Mouse (Mus musculus) heart, embryonic 16.5 days (tissue): ENCODE data around the gene Sys1. TPM values are rescaled to one million over a fixed set of nuclear protein-coding genes. Genes with fewer than 3 reads are reported as not detected.

ENCODE experiments used
- ATAC-seq: fragments of 200-750 bp; cut with Nextera tagmentation; replicated peaks from 2 replicates; pipeline ENCODE4 v1.8.0; 2017; ENCODE audit warnings: moderate number of reproducible peaks; ENCODE audit not compliant: insufficient read depth, low FRiP score; ENCODE audit errors: extremely low read depth
- H3K27ac ChIP-seq: fragments of 300-500 bp; sonication (generic); 2 replicates; pipeline ENCODE4 v1.5.1; 2014; ENCODE audit warnings: mild to moderate bottlenecking, low read length, control low read depth, moderate library complexity
- H3K27me3 ChIP-seq: fragments of 300-500 bp; sonication (generic); 2 replicates; pipeline ENCODE4 v1.6.1; 2014; ENCODE audit warnings: low read length, mixed read lengths; ENCODE audit not compliant: control insufficient read depth, insufficient read depth
- H3K36me3 ChIP-seq: fragments of 300-500 bp; sonication (generic); 2 replicates; pipeline ENCODE4 v1.6.1; 2014; ENCODE audit not compliant: control insufficient read depth, insufficient read depth
- H3K4me1 ChIP-seq: fragments of 300-500 bp; sonication (generic); 2 replicates; pipeline ENCODE4 v1.6.1; 2014; ENCODE audit warnings: low read length, mixed read lengths; ENCODE audit not compliant: control insufficient read depth, insufficient read depth
- H3K4me2 ChIP-seq: fragments of 300-500 bp; sonication (generic); 2 replicates; pipeline ENCODE4 v1.6.1; 2014; ENCODE audit warnings: low read depth, mild to moderate bottlenecking, control low read depth, low read length
- H3K4me3 ChIP-seq: fragments of 300-500 bp; sonication (generic); 2 replicates; pipeline ENCODE4 v1.5.1; 2014; ENCODE audit warnings: mild to moderate bottlenecking, control low read depth, low read length
- H3K9ac ChIP-seq: fragments of 300-500 bp; sonication (generic); 2 replicates; pipeline ENCODE4 v1.6.1; 2014; ENCODE audit warnings: low read length, control low read depth
- H3K9me3 ChIP-seq: fragments of 300-500 bp; sonication (generic); replicated peaks from 2 replicates; pipeline ENCODE4 v1.6.1; 2016; ENCODE audit warnings: low read length; ENCODE audit not compliant: control insufficient read depth
- WGBS: fragments of 180-500 bp; shearing (Covaris S2); extraction: QIAGEN DNeasy Blood & Tissue Kit; methylation state at CpG from one replicate; pipeline ENCODE4 v1.1.7; 2014; 5-methylcytosine and 5-hydroxymethylcytosine counted together
- polyA plus RNA-seq: library from polyadenylated mRNA; unstranded; fragments of >200 nt; fragmentation: Nextera tagmentation; extraction: Ambion mirVana; gene quantifications from 2 replicates; pipeline ENCODE4 v1.2.1, GENCODE M21; 2015

Gene Sys1
- polyA plus RNA-seq, 1 experiment from 2014 or later: 33.4 TPM

DNA sequence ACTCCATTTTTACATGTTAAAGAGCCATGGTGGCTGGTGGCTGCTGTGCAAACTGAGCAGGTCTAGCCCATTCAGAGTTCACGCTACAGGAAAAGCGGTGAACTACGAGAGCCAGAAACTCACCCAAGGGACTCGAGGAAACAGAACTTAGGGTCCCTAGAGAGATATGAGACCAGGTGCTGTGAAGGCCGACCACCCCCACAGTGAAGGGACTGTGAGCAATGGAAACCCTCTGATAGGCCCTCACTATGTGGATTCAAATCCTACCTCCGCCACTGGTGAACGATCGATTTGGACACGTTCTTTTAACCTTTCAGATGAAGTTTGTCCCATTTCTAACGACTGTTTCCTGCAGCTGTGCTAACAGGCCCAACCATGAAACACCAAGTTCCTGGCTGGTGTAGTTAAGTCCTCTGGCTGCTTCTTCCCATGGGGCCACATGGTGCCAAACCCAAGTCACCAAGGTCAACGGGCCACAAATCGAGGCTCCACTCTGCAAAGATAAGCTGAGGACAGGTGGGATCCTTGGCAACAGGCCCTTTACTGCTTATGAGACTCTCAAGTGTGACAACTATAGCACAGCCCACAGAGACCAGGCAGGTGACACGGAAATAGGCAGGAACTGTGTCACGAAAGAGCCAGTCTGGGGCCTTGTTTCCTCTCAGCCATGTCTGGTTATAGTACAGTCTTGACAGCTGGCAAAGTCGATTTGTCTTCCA lies 33.9 kb upstream of the Sys1 start:
- H3K4me3 ChIP-seq: no peak overlapping the region
- H3K36me3 ChIP-seq: peaks cover 15% of the 10 kb centered on the region
- peaks cover 4% of the 10 kb centered on the region; the same call in 1 of the 2 replicates for H3K27me3 ChIP-seq
- no peaks in the 10 kb centered on the region for H3K9me3 ChIP-seq
- no peak overlapping the region for H3K4me2 ChIP-seq
- no peak overlapping the region for H3K9ac ChIP-seq
- WGBS: 78% methylated on average over 15 of the region's 15 CpGs
- no peak overlapping the region for H3K27ac ChIP-seq
- H3K4me1 ChIP-seq: no peaks in the 10 kb centered on the region
- ATAC-seq: no peak

GRCm38 (mm10) chr2:164423464-164423863 lies 33.3 kb upstream of the Sys1 start:
- Histone ChIP-seq H3K9ac (no peak overlapping the region), H3K36me3 (peaks cover 17% of the 10 kb centered on the region), H3K9me3 (no peaks in the 10 kb centered on the region), H3K4me2 (no peak overlapping the region), H3K27me3 (peaks cover 6% of the 10 kb centered on the region; the same call in 1 of the 2 replicates), H3K4me1 (no peaks in the 10 kb centered on the region), H3K27ac (no peak overlapping the region), H3K4me3 (no peak overlapping the region)
- ATAC-seq: no peak
- WGBS: 83% methylated on average over 11 of the region's 11 CpGs

- Histone ChIP-seq H3K4me1 (no peaks in the 10 kb centered on the region), H3K9ac (no peak overlapping the region), H3K9me3 (no peaks in the 10 kb centered on the region), H3K36me3 (peaks cover 25% of the 10 kb centered on the region), H3K4me2 (no peak overlapping the region), H3K4me3 (no peak overlapping the region), H3K27me3 (peaks cover 6% of the 10 kb centered on the region; the same call in 1 of the 2 replicates), H3K27ac (no peak overlapping the region)
- WGBS: 88% methylated on average over 8 of the region's 8 CpGs
- ATAC-seq: no peak
Measured at GRCm38 (mm10) chr2:164424406-164424805, 32.4 kb upstream of the Sys1 start.

GRCm38 (mm10) chr2:164425401-164425800 lies 31.4 kb upstream of the Sys1 start:
- Histone ChIP-seq H3K4me1 (no peaks in the 10 kb centered on the region), H3K36me3 (peaks cover 26% of the 10 kb centered on the region), H3K27ac (no peak overlapping the region), H3K4me3 (no peak overlapping the region), H3K9me3 (no peaks in the 10 kb centered on the region), H3K27me3 (peaks cover 6% of the 10 kb centered on the region; the same call in 1 of the 2 replicates), H3K4me2 (no peak overlapping the region), H3K9ac (no peak overlapping the region)
- 85% methylated on average over 5 of the region's 5 CpGs for WGBS
- ATAC-seq: no peak

DNA sequence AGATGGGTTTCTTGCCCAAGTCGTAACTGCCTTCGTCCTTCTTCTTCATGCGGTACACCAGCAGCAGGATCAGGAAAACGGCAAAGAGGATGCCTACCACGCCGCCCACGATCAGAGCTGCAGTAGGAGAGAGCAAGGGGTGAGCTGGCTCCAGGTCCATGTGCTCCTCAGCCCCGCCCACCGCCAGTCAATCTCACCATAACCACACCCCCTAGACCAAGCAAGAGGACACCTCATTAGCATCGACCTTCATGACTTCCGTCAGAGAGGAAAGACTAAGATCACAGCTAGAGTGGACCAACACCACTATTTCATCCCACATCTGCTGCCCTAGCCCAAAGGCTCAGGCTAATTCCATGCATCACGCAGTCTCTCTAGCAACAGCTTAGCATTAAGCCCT lies 30.6 kb upstream of the Sys1 start:
- no peak for ATAC-seq
- H3K9ac ChIP-seq: no peak overlapping the region
- H3K27me3 ChIP-seq: peaks cover 6% of the 10 kb centered on the region; the same call in 1 of the 2 replicates
- H3K4me3 ChIP-seq: no peak overlapping the region
- no peak overlapping the region for H3K27ac ChIP-seq
- no peak overlapping the region for H3K4me2 ChIP-seq
- peaks cover 26% of the 10 kb centered on the region for H3K36me3 ChIP-seq
- peaks cover 3% of the 10 kb centered on the region for H3K4me1 ChIP-seq
- H3K9me3 ChIP-seq: no peaks in the 10 kb centered on the region
- WGBS: 26% methylated on average over 12 of the region's 12 CpGs

DNA sequence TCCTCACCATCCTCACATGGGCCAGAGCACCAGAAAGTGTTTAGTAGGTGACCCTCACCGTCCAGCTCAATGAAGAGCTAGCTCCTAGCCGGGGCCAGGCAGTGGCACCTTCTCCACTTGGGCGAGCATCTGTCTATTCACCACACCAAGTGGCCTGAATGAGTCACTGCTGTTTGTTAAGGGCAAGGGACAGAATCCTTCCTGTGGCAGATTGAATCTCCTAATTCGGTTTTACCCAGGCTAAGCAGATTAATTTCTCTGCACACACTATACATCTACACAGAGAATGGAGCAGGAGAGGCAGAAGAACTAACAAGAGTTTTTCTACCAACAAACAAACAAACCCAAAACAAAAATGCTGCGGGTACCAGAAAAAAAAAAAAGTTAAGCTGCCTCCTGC lies 29.8 kb upstream of the Sys1 start:
- H3K36me3 ChIP-seq: peaks cover 26% of the 10 kb centered on the region
- 82% methylated on average over 5 of the region's 5 CpGs for WGBS
- peaks cover 8% of the 10 kb centered on the region for H3K4me1 ChIP-seq
- no peaks in the 10 kb centered on the region for H3K9me3 ChIP-seq
- H3K4me2 ChIP-seq: no peak overlapping the region
- peaks cover 6% of the 10 kb centered on the region; the same call in 1 of the 2 replicates for H3K27me3 ChIP-seq
- no peak for ATAC-seq
- H3K4me3 ChIP-seq: no peak overlapping the region
- no peak overlapping the region for H3K27ac ChIP-seq
- H3K9ac ChIP-seq: no peak overlapping the region

DNA sequence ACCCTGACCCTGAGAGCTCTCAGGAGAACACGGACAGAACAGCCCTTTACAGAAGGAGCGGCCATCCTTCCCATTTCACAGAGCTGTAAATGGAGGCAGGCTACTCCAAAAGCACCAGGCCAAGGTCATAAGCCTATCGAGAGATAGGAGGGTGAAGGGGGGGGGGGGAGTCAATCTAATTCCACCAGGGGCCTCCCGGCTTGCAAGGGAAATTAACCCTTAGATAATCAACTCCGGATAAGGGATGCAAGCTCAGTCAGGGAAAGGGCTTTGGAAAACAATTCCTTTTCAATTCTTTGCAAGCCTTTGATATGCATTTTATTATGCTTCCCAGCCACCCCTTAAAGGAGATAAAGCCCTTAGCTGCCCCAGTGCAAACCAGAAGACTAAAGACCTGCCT lies 28.3 kb upstream of the Sys1 start:
- ATAC-seq: no peak
- peaks cover 6% of the 10 kb centered on the region; the same call in 1 of the 2 replicates for H3K27me3 ChIP-seq
- no peak overlapping the region for H3K4me3 ChIP-seq
- no peak overlapping the region for H3K4me2 ChIP-seq
- H3K36me3 ChIP-seq: peaks cover 26% of the 10 kb centered on the region
- WGBS: 39% methylated on average over 5 of the region's 5 CpGs
- H3K27ac ChIP-seq: no peak overlapping the region
- peaks cover 21% of the 10 kb centered on the region for H3K4me1 ChIP-seq
- no peaks in the 10 kb centered on the region for H3K9me3 ChIP-seq
- no peak overlapping the region for H3K9ac ChIP-seq

DNA sequence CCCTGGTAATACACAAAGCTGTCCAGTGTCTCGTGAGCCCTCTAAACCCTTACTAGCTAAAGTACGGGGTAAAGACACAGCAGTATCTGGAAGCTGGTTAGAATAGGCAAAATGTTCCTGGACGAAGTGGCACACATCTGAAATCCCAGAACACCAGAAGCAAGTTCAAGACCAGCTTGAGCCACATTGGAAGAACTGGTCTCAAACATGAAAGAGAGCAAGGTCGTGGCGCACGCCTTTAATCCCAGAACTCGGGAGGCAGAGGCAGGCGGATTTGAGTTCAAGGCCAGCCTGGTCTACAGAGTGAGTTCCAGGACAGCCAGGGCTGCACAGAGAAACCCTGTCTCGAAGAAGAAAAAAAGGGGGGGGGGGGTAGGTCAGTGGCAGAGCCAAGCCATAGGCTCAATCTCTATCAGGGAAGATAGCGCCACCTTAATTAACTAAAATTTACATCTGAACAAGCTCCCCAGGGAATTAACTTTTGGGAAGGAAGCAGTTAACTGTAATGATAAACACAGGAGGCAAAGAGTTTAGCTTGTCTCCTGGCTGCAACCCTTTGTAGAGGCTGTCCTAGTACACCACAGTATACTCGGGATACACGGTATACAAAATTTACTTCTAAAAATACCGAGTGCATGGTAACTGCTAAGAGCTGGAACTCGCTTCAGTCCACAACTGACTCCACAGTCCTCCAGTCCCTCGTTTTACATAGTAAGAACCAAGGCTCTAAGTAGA lies 26.7 kb upstream of the Sys1 start:
- H3K9me3 ChIP-seq: no peaks in the 10 kb centered on the region
- H3K9ac ChIP-seq: no peak overlapping the region
- 63% methylated on average over 15 of the region's 15 CpGs for WGBS
- peaks cover 21% of the 10 kb centered on the region for H3K4me1 ChIP-seq
- peaks cover 6% of the 10 kb centered on the region; the same call in 1 of the 2 replicates for H3K27me3 ChIP-seq
- H3K27ac ChIP-seq: no peak overlapping the region
- no peak overlapping the region for H3K4me3 ChIP-seq
- H3K36me3 ChIP-seq: peaks cover 26% of the 10 kb centered on the region
- ATAC-seq: no peak
- no peak overlapping the region for H3K4me2 ChIP-seq

GRCm38 (mm10) chr2:164430697-164431096 lies 26.1 kb upstream of the Sys1 start:
- no peak for ATAC-seq
- peaks cover 23% of the 10 kb centered on the region for H3K4me1 ChIP-seq
- no peak overlapping the region for H3K4me2 ChIP-seq
- peaks cover 6% of the 10 kb centered on the region; the same call in 1 of the 2 replicates for H3K27me3 ChIP-seq
- 15% methylated on average over 7 of the region's 7 CpGs for WGBS
- H3K4me3 ChIP-seq: no peak overlapping the region
- no peaks in the 10 kb centered on the region for H3K9me3 ChIP-seq
- peaks cover 26% of the 10 kb centered on the region for H3K36me3 ChIP-seq
- H3K27ac ChIP-seq: no peak overlapping the region
- H3K9ac ChIP-seq: no peak overlapping the region
